Comparison of ENCODE assay signal across 9 mouse cellular contexts in the genomic region with DNA sequence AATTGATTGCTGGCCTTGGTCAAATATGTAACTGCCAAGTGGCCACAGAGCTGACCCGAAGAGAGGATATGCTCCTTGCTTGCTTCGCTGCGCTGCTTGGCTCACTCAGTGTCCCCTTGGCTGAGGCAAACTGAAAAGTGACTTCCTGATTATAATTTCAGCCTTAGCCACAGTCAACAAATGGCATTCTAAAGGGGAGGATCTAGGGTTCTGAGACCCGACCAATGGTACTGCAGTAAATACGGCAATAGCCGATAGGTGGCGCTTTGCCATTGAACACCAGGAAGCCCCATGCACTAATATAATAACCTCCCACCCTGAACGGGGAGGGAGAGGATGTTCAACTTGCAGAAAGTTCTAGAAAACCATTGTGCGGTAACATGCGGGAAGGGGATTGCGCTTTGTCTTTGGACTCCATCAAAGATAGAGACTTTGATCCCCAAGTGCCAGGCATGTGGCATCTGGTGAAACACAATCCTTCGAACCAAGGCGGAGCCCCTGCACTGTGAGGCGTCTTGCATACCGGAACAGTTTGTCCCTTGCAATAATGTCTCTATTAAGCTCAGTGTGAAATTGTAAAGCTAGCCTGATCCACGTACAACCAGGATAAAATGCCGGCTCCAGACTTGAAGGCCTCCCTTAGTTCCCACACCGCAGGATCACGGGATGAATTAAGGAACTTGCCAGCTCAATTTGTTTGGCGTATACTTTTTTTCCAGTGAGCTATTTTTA.
DNase-seq lines count a peak whose midpoint lies in the region; ATAC-seq and TF ChIP-seq lines count a peak whose summit lies in the region.
"Had no signal": no experiment of that assay in that cellular context is flagged by ENCODE, and none has a peak within 500 bp of the region (broad histone marks: within the 10 kb centered on the region; RNA-seq: fewer than 3 reads in every experiment).

No protein-coding gene starts in this region.

- peak; percentile 74 for ATAC-seq in forebrain, embryonic 11.5 days (replicated peaks; ENCODE audit: low FRiP score)
- no peak for ATAC-seq in forebrain, embryonic 16.5 days

- H3K27me3 ChIP-seq in forebrain, embryonic 11.5 days (ENCODE audit: control insufficient read depth, insufficient read depth, low read length), result no peaks in the 10 kb centered on the region
- H3K27me3 ChIP-seq in forebrain, embryonic 16.5 days (replicated peaks; ENCODE audit: control insufficient read depth, insufficient read depth, low read length), result no peaks in the 10 kb centered on the region
- no peaks in the 10 kb centered on the region for H3K27me3 ChIP-seq in CH12.LX (replicated peaks)
- H3K27me3 ChIP-seq: neural tube, embryonic 12.5 days had no signal

- H3K4me3 ChIP-seq in forebrain, embryonic 11.5 days (ENCODE audit: low read depth, low read length), result no peak overlapping the region
- no peak overlapping the region for H3K4me3 ChIP-seq in forebrain, embryonic 16.5 days (replicated peaks; ENCODE audit: low read length)
- H3K4me3 ChIP-seq in CH12.LX (replicated peaks in 1 of 3; ENCODE audit: low read depth in 2 of 3, low read length in 2 of 3, poor library complexity in 1 of 3), result no peak overlapping the region
- H3K4me3 ChIP-seq: neural tube, embryonic 12.5 days had no signal

- H3K9ac ChIP-seq in forebrain, embryonic 11.5 days (ENCODE audit: low read length), result no peak overlapping the region
- no peak overlapping the region for H3K9ac ChIP-seq in forebrain, embryonic 16.5 days (replicated peaks; ENCODE audit: low read depth, low read length)
- no peak overlapping the region for H3K9ac ChIP-seq in CH12.LX (ENCODE audit: insufficient read depth, low read depth)
- H3K9ac ChIP-seq: neural tube, embryonic 12.5 days had no signal

- no peak overlapping the region for H3K4me2 ChIP-seq in forebrain, embryonic 11.5 days (ENCODE audit: low read depth, low read length, severe bottlenecking)
- H3K4me2 ChIP-seq in forebrain, embryonic 16.5 days (ENCODE audit: low read length), result no peak overlapping the region
- H3K4me2 ChIP-seq in CH12.LX (ENCODE audit: insufficient read depth, low read depth, poor library complexity, severe bottlenecking), result no peak overlapping the region
- H3K4me2 ChIP-seq: neural tube, embryonic 12.5 days had no signal

- 73% methylated on average over 20 of the region's 20 CpGs for WGBS in forebrain, embryonic 11.5 days
- WGBS in forebrain, embryonic 16.5 days, result 67% methylated on average over 20 of the region's 20 CpGs

- in situ Hi-C loops in CH12.LX (cut with MboI; ENCODE audit: low pct_ligation_motif_present, low pct_unique_long_range_greater_than_20kb, low sequenced_read_pairs), result no loop called here

- dilution Hi-C loops in CH12.LX (cut with MboI; ENCODE audit: extremely low pct_ligation_motif_present, extremely low pct_unique_long_range_greater_than_20kb, low sequenced_read_pairs), result no loop called here

- H3K27ac ChIP-seq in forebrain, embryonic 11.5 days (ENCODE audit: low read depth, low read length), result no peak overlapping the region
- H3K27ac ChIP-seq in forebrain, embryonic 16.5 days (ENCODE audit: low read length), result no peak overlapping the region
- no peak overlapping the region for H3K27ac ChIP-seq in CH12.LX (ENCODE audit: insufficient read depth, low read depth)
- H3K27ac ChIP-seq: neural tube, embryonic 12.5 days had no signal

- peaks cover 6% of the 10 kb centered on the region for H3K4me1 ChIP-seq in forebrain, embryonic 11.5 days (replicated peaks; ENCODE audit: control insufficient read depth, insufficient read depth, low read length)
- no peaks in the 10 kb centered on the region; the same call in 1 of the 2 replicates for H3K4me1 ChIP-seq in forebrain, embryonic 16.5 days (replicated peaks; ENCODE audit: control insufficient read depth, insufficient read depth, low read length)
- peaks cover 0 to 13% of the 10 kb centered on the region in 2 experiments; a peak in 2 of 4 replicates for H3K4me1 ChIP-seq in CH12.LX (ENCODE audit: control insufficient read depth in 1 of 2, insufficient read depth in 2 of 2)

- intact Hi-C loops in heart, postnatal 10 days (cut with DNase I), result no loop called here

- TF ChIP-seq CTCF in CH12.LX (conservative IDR thresholded peaks at IDR 0.05 in 1 of 2, IDR thresholded peaks at IDR 0.05 in 1 of 2; ENCODE audit: low read depth in 2 of 2, low read length in 2 of 2), result peak; percentile 22 to 72; a peak in 2 of 4 replicates

- TF ChIP-seq RAD21 in CH12.LX (IDR thresholded peaks at IDR 0.05; ENCODE audit: low read depth, low read length), result peak; percentile 42

- DNase-seq in forebrain, embryonic 11.5 days (ENCODE audit: low spot score), result no peak
- peak; percentile 64 for DNase-seq in CH12.LX (ENCODE audit: extremely low read depth)
- peak; percentile 22 to 28 for DNase-seq in cerebellum, postnatal 36 days
- DNase-seq in heart, postnatal 10 days, result peak; percentile 9 to 34
- peak; percentile 68 for DNase-seq in lung, postnatal 14 days
- DNase-seq in thymus, postnatal 4 days, result peak; percentile 47
- DNase-seq in spleen, adult 18-20 months, result no peak

- no peak for TF ChIP-seq EP300 in CH12.LX (IDR thresholded peaks at IDR 0.05; ENCODE audit: low read length)

- no peaks in the 10 kb centered on the region for H3K9me3 ChIP-seq in forebrain, embryonic 11.5 days (ENCODE audit: control insufficient read depth, low read length)
- H3K9me3 ChIP-seq in forebrain, embryonic 16.5 days (ENCODE audit: control insufficient read depth, low read length), result no peaks in the 10 kb centered on the region
- no peaks in the 10 kb centered on the region for H3K9me3 ChIP-seq in CH12.LX (replicated peaks; ENCODE audit: low read length)
- H3K9me3 ChIP-seq: neural tube, embryonic 12.5 days had no signal

- no peaks in the 10 kb centered on the region for H3K79me2 ChIP-seq in CH12.LX (replicated peaks; ENCODE audit: control insufficient read depth, extremely low read depth, insufficient read depth, poor library complexity, severe bottlenecking)

- TF ChIP-seq POLR2A in CH12.LX (IDR thresholded peaks at IDR 0.05; ENCODE audit: low read depth, low read length), result no peak

- H3K36me3 ChIP-seq in forebrain, embryonic 11.5 days (ENCODE audit: control insufficient read depth, insufficient read depth, low read length), result no peaks in the 10 kb centered on the region
- H3K36me3 ChIP-seq in forebrain, embryonic 16.5 days (ENCODE audit: control insufficient read depth, insufficient read depth), result no peaks in the 10 kb centered on the region
- no peaks in the 10 kb centered on the region for H3K36me3 ChIP-seq in CH12.LX (replicated peaks in 1 of 2; ENCODE audit: control insufficient read depth in 1 of 2, insufficient read depth in 1 of 2, low read length in 1 of 2)
- H3K36me3 ChIP-seq: neural tube, embryonic 12.5 days had no signal

TF ChIP-seq in CH12.LX, 34 proteins besides CTCF, POLR2A, EP300 and RAD21:
- TF ChIP-seq SMC3 (IDR thresholded peaks at IDR 0.05; ENCODE audit: low read depth, low read length) (peak; percentile 36), JUN (IDR thresholded peaks at IDR 0.05; ENCODE audit: insufficient read depth, low read depth, low read length) (no peak), ELF1 (IDR thresholded peaks at IDR 0.05; ENCODE audit: low read depth, low read length) (peak; percentile 64), GABPA (IDR thresholded peaks at IDR 0.05; ENCODE audit: insufficient replicate concordance, low read depth, low read length) (no peak)
TF ChIP-seq in CH12.LX: peak in this region for 2.

Comparison
In these comparisons a context has a peak if more than half of its experiments do, and no peak if none do; other contexts are left out.
1. DNase-seq: peak in CH12.LX (single experiment), cerebellum, postnatal 36 days (2 of 2), heart, postnatal 10 days (2 of 2), lung, postnatal 14 days (single experiment) and thymus, postnatal 4 days (single experiment); none in forebrain, embryonic 11.5 days (single experiment) and spleen, adult 18-20 months (0 of 2).